Mouse (Mus musculus): ENCODE results near the gene Pdx1. TPM values are rescaled to one million over a fixed set of nuclear protein-coding genes. Genes with fewer than 3 reads are reported as not detected.

Gene Pdx1
- polyA plus RNA-seq (2014; fragmentation: Nextera tagmentation; extraction: Ambion mirVana), result not detected in 2 replicates

DNA sequence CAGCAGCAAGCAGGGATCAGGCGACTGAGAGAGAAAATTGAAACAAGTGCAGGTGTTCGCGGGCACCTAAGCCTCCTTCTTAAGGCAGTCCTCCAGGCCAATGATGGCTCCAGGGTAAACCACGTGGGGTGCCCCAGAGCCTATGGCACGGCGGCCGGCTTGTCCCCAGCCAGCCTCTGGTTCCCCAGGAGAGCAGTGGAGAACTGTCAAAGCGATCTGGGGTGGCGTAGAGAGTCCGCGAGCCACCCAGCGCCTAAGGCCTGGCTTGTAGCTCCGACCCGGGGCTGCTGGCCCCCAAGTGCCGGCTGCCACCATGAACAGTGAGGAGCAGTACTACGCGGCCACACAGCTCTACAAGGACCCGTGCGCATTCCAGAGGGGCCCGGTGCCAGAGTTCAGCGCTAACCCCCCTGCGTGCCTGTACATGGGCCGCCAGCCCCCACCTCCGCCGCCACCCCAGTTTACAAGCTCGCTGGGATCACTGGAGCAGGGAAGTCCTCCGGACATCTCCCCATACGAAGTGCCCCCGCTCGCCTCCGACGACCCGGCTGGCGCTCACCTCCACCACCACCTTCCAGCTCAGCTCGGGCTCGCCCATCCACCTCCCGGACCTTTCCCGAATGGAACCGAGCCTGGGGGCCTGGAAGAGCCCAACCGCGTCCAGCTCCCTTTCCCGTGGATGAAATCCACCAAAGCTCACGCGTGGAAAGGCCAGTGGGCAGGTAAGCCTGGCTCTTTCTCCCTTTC, at the start of gene Pdx1:
Gene Pdx1, plus strand, starts transcription at position 34 of the 747 bp plus-strand sequence.
- no peak for ATAC-seq (ENCODE audit: insufficient number of reproducible peaks, insufficient read depth, low FRiP score, low read depth)

DNA sequence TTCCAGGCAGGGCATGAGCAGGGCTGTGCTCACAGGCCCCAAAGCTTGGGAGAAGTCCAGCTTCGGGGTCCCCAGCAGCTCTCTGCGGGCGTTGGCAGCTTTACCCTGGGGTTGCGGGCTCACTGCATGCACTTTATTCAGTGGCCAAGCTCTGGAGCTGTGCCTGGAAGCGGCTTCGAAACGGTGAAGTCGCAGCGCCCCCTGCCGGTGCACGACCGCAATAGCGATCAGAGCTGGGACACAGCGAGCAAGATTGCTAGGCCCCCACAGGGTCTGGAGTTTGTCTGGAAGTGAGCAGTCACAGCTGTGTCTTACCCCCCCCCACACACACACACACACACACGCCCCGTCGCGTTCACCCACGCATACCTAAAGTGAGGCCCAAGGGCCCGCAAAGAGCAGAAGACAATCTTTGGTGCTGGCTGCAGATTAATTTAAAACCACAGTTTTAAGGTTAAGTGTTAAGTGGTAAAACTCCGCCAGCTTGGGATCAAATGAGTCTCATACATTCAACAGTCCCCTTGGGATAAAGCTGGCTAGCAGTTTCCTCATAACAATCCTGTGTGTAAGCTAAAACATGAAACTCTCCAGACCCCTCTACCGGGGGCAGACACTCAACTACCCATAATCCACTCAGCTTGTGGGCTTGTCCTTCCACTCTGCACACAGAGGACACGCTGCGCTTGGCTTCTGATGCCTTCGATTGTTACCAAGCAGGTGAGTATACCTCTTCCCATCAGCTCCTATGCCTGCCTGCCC, 42.2 kb upstream of the Pdx1 start:
- H3K9ac ChIP-seq (ENCODE audit: low read length), result no peak overlapping the region
- 16% methylated on average over 25 of the region's 25 CpGs for WGBS
- H3K4me3 ChIP-seq (ENCODE audit: control insufficient read depth in 1 of 2, insufficient read depth in 1 of 2, low read depth in 1 of 2, low read length in 2 of 2), result no peak overlapping the region
- no peaks in the 10 kb centered on the region for H3K9me3 ChIP-seq (ENCODE audit: control insufficient read depth, low read length)
- no peak overlapping the region for H3K27ac ChIP-seq (replicated peaks in 1 of 2; ENCODE audit: control insufficient read depth in 1 of 2, insufficient read depth in 1 of 2, low read depth in 2 of 2, low read length in 2 of 2)
- H3K4me1 ChIP-seq (ENCODE audit: control insufficient read depth in 2 of 2, insufficient read depth in 2 of 2, low read length in 2 of 2), result no peaks in the 10 kb centered on the region
- no peaks in the 10 kb centered on the region for H3K36me3 ChIP-seq (ENCODE audit: control insufficient read depth, insufficient read depth, low read length)
- ATAC-seq (ENCODE audit: insufficient number of reproducible peaks, insufficient read depth, low FRiP score, low read depth), result no peak
- no peak overlapping the region for H3K4me2 ChIP-seq (ENCODE audit: low read length)
- H3K27me3 ChIP-seq (ENCODE audit: control insufficient read depth, insufficient read depth, low read length), result peaks cover 52% of the 10 kb centered on the region

More for the DNA sequence above, at the start of gene Pdx1:
- no peak within 1 kb of the TSS for H3K27ac ChIP-seq (replicated peaks in 1 of 2; ENCODE audit: control insufficient read depth in 1 of 2, insufficient read depth in 1 of 2, low read depth in 2 of 2, low read length in 2 of 2)
- H3K9ac ChIP-seq (ENCODE audit: low read length), result no peak within 1 kb of the TSS
- peak within 1 kb of the TSS in 1 of 2 experiments; percentile 23; a peak in 2 of 4 replicates for H3K4me3 ChIP-seq (ENCODE audit: control insufficient read depth in 1 of 2, insufficient read depth in 1 of 2, low read depth in 1 of 2, low read length in 2 of 2)
- peaks cover 97% of the 10 kb centered on the region for H3K27me3 ChIP-seq (ENCODE audit: control insufficient read depth, insufficient read depth, low read length)
- H3K9me3 ChIP-seq (ENCODE audit: control insufficient read depth, low read length), result no peaks in the 10 kb centered on the region
- H3K4me1 ChIP-seq (ENCODE audit: control insufficient read depth in 2 of 2, insufficient read depth in 2 of 2, low read length in 2 of 2), result no peaks in the 10 kb centered on the region; a peak in 1 of 4 replicates
- WGBS, result under 1% methylated on average over 44 of the region's 44 CpGs
- no peaks in the 10 kb centered on the region for H3K36me3 ChIP-seq (ENCODE audit: control insufficient read depth, insufficient read depth, low read length)
- H3K4me2 ChIP-seq (ENCODE audit: low read length), result peak within 1 kb of the TSS; percentile 38

DNA sequence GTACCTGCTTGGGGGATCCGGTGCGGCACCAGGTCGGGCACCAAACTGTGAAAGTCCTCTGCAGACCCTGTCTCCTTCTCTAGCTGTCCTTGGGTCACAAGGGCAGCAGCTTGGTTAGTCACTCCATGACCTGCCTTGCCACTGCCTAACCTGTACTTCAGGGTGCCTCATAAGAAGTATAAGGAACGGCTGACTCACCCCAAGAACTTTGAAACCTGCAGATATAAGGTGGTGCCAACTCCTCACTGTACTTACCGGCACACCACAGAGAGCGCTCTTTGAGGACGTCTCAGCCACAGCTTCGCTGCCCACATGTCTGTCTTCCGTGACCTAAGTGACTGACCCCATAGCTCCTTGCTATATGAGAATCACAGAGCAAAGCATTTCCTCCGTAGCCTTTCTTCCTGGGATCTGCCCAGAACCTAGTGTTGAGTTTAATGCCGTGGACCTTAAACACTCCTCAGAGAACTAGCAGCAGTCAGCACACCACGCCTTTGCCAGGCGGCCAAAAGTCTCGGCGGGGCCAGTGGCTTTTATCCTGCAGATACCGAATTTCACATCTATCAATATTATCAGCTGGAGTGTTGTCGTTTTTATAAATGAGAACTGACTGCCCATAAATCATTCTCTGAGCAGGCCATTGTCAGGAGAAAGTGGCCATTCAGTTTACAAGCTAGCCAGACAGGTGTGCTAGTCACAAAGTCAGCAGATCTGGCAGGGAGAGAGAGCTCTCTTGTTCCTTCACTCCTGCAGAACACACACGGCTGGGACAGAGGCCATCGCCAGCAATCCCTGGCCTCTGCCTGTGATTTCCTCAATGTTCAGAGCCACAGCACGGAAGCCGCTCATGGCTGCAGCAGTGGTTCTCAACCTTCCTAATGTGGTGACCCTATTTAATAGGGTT, 34.1 kb upstream of the Pdx1 start:
- Histone ChIP-seq H3K4me3 (ENCODE audit: control insufficient read depth in 1 of 2, insufficient read depth in 1 of 2, low read depth in 1 of 2, low read length in 2 of 2) (no peak overlapping the region), H3K27me3 (ENCODE audit: control insufficient read depth, insufficient read depth, low read length) (no peaks in the 10 kb centered on the region), H3K9ac (ENCODE audit: low read length) (no peak overlapping the region), H3K36me3 (ENCODE audit: control insufficient read depth, insufficient read depth, low read length) (no peaks in the 10 kb centered on the region), H3K27ac (replicated peaks in 1 of 2; ENCODE audit: control insufficient read depth in 1 of 2, insufficient read depth in 1 of 2, low read depth in 2 of 2, low read length in 2 of 2) (no peak overlapping the region), H3K4me1 (ENCODE audit: control insufficient read depth in 2 of 2, insufficient read depth in 2 of 2, low read length in 2 of 2) (no peaks in the 10 kb centered on the region), H3K9me3 (ENCODE audit: control insufficient read depth, low read length) (no peaks in the 10 kb centered on the region), H3K4me2 (ENCODE audit: low read length) (no peak overlapping the region)
- no peak for ATAC-seq (ENCODE audit: insufficient number of reproducible peaks, insufficient read depth, low FRiP score, low read depth)
- 67% methylated on average over 21 of the region's 21 CpGs for WGBS

DNA sequence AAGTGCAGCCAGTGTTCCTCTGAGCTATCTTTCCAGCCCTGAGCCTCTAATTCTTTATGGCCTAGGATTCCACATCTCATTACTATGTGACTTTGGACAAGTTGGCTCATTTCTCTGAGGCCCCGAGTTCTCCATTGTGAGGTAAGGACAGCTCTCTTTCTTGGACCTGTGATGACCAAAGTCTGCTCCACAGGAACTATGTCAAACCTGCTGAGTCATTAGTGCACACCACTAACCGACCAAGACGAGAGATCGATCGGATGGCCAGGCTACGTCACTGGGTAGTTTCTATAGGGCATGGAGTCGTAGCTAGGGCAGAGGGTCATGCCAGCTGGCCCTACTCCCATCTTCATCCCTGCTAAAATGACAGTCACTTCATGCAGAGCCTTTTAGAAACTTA, 25.9 kb upstream of the Pdx1 start:
- Histone ChIP-seq H3K27ac (replicated peaks in 1 of 2; ENCODE audit: control insufficient read depth in 1 of 2, insufficient read depth in 1 of 2, low read depth in 2 of 2, low read length in 2 of 2) (no peak overlapping the region), H3K4me2 (ENCODE audit: low read length) (no peak overlapping the region), H3K4me3 (ENCODE audit: control insufficient read depth in 1 of 2, insufficient read depth in 1 of 2, low read depth in 1 of 2, low read length in 2 of 2) (no peak overlapping the region), H3K9ac (ENCODE audit: low read length) (no peak overlapping the region), H3K36me3 (ENCODE audit: control insufficient read depth, insufficient read depth, low read length) (no peaks in the 10 kb centered on the region), H3K9me3 (ENCODE audit: control insufficient read depth, low read length) (no peaks in the 10 kb centered on the region), H3K27me3 (ENCODE audit: control insufficient read depth, insufficient read depth, low read length) (no peaks in the 10 kb centered on the region), H3K4me1 (ENCODE audit: control insufficient read depth in 2 of 2, insufficient read depth in 2 of 2, low read length in 2 of 2) (no peaks in the 10 kb centered on the region)
- ATAC-seq (ENCODE audit: insufficient number of reproducible peaks, insufficient read depth, low FRiP score, low read depth), result no peak
- WGBS, result 82% methylated on average over 7 of the region's 7 CpGs

DNA sequence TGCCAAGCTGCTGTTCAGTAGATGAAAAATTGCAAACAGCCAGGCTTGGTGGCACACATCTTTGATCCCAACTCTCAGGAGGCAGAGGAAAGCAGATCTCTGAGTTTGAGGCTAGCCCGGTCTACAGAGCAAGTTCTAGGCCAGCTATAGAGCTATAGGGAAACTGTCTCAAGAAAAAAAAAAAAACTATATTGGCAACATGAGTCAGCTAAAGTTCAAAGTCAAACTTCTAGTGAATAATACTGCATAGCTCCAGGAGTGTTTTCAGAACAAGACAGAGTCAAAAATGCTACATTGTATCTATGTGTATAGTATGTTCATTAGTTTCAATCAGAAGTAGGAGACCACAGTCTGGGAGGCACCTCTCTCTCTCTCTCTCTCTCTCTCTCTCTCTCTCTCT, 9.6 kb upstream of the Pdx1 start:
- ATAC-seq (ENCODE audit: insufficient number of reproducible peaks, insufficient read depth, low FRiP score, low read depth), result no peak
- H3K4me1 ChIP-seq (ENCODE audit: control insufficient read depth in 2 of 2, insufficient read depth in 2 of 2, low read length in 2 of 2), result no peaks in the 10 kb centered on the region

DNA sequence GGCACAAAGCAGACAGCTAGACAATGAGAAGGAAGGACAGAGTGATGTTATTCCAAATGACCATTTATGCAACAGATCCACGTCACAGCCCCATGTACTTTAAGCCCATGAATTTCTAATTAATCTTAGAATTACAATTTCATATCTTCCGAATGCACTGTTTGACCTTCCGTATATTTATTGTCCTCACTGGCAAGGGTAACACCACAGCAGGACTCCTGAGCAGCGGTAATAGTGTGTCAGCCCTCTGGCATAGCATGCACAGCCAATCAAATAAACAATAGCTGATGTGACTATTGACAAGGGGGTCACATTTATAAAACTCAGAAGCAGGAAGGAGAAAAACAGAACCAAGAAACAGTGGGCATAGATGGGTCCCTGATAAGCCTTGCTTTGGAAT, 9.0 kb upstream of the Pdx1 start:
- no peak for ATAC-seq (ENCODE audit: insufficient number of reproducible peaks, insufficient read depth, low FRiP score, low read depth)
- WGBS, result 72% methylated on average over 4 of the region's 4 CpGs
- H3K36me3 ChIP-seq (ENCODE audit: control insufficient read depth, insufficient read depth, low read length), result no peaks in the 10 kb centered on the region

More for the DNA sequence above, 9.6 kb upstream of the Pdx1 start:
- 92% methylated on average over 1 of the region's 1 CpGs for WGBS
- Histone ChIP-seq H3K4me2 (ENCODE audit: low read length) (no peak overlapping the region), H3K27ac (replicated peaks in 1 of 2; ENCODE audit: control insufficient read depth in 1 of 2, insufficient read depth in 1 of 2, low read depth in 2 of 2, low read length in 2 of 2) (no peak overlapping the region), H3K4me3 (ENCODE audit: control insufficient read depth in 1 of 2, insufficient read depth in 1 of 2, low read depth in 1 of 2, low read length in 2 of 2) (no peak overlapping the region), H3K9ac (ENCODE audit: low read length) (no peak overlapping the region), H3K36me3 (ENCODE audit: control insufficient read depth, insufficient read depth, low read length) (no peaks in the 10 kb centered on the region), H3K9me3 (ENCODE audit: control insufficient read depth, low read length) (no peaks in the 10 kb centered on the region), H3K27me3 (ENCODE audit: control insufficient read depth, insufficient read depth, low read length) (peaks cover 26% of the 10 kb centered on the region; the same call in 1 of the 2 replicates)

DNA sequence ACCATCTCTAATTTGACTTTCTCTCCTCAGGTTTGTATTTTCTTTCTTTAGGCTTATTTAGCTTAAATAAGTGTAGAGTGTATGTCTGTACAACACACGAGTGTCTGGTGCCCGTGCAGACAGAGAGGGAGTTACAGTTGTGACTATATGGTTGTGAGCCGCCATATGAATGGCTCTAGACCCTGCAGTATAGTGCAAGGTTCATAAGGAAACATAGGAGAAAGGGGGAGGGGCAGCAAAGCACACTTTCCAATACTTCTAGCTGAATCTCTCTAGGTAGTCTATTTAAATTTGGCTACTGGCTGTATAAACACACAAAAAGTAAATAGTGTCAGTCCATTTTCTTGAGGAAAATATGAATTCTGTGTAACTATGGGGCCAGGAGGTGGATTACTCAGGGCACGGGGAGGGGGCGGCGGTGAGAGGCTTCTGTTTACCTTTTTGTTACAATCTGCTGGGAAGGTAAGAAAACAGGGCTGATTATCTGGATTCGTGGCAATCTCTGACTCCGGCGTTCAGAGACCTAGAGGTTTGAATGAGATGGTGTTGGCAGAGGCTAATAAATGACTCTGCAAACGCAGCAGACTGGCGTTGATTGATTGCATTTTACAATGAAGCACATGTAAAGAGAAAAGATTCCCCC, 7.7 kb upstream of the Pdx1 start:
- Histone ChIP-seq H3K4me2 (ENCODE audit: low read length) (no peak overlapping the region), H3K4me1 (ENCODE audit: control insufficient read depth in 2 of 2, insufficient read depth in 2 of 2, low read length in 2 of 2) (no peaks in the 10 kb centered on the region), H3K36me3 (ENCODE audit: control insufficient read depth, insufficient read depth, low read length) (no peaks in the 10 kb centered on the region), H3K27me3 (ENCODE audit: control insufficient read depth, insufficient read depth, low read length) (peaks cover 44% of the 10 kb centered on the region), H3K27ac (replicated peaks in 1 of 2; ENCODE audit: control insufficient read depth in 1 of 2, insufficient read depth in 1 of 2, low read depth in 2 of 2, low read length in 2 of 2) (no peak overlapping the region), H3K4me3 (ENCODE audit: control insufficient read depth in 1 of 2, insufficient read depth in 1 of 2, low read depth in 1 of 2, low read length in 2 of 2) (no peak overlapping the region), H3K9ac (ENCODE audit: low read length) (no peak overlapping the region), H3K9me3 (ENCODE audit: control insufficient read depth, low read length) (no peaks in the 10 kb centered on the region)
- 54% methylated on average over 11 of the region's 11 CpGs for WGBS
- no peak for ATAC-seq (ENCODE audit: insufficient number of reproducible peaks, insufficient read depth, low FRiP score, low read depth)

More for the DNA sequence above, 9.0 kb upstream of the Pdx1 start:
- Histone ChIP-seq H3K4me1 (ENCODE audit: control insufficient read depth in 2 of 2, insufficient read depth in 2 of 2, low read length in 2 of 2) (no peaks in the 10 kb centered on the region), H3K4me2 (ENCODE audit: low read length) (no peak overlapping the region), H3K27me3 (ENCODE audit: control insufficient read depth, insufficient read depth, low read length) (peaks cover 32% of the 10 kb centered on the region; the same call in 1 of the 2 replicates), H3K27ac (replicated peaks in 1 of 2; ENCODE audit: control insufficient read depth in 1 of 2, insufficient read depth in 1 of 2, low read depth in 2 of 2, low read length in 2 of 2) (no peak overlapping the region), H3K4me3 (ENCODE audit: control insufficient read depth in 1 of 2, insufficient read depth in 1 of 2, low read depth in 1 of 2, low read length in 2 of 2) (no peak overlapping the region), H3K9me3 (ENCODE audit: control insufficient read depth, low read length) (no peaks in the 10 kb centered on the region), H3K9ac (ENCODE audit: low read length) (no peak overlapping the region)

All from heart, embryonic 14.5 days (tissue).